Mouse (Mus musculus) erythroblast, embryonic 14.5 days (primary cell): ENCODE measurements around the gene Uaca.

Experiments used
- GATA1 ChIP-seq: IDR thresholded peaks from 2 replicates; pipeline ENCODE4 v1.6.1; 2012; ENCODE audit warnings: low read length, inconsistent platforms, mixed read lengths
- TAL1 ChIP-seq: IDR thresholded peaks from 3 replicates; pipeline ENCODE4 v1.6.1; 2012; ENCODE audit warnings: low read length, inconsistent platforms, mixed read lengths

DNA sequence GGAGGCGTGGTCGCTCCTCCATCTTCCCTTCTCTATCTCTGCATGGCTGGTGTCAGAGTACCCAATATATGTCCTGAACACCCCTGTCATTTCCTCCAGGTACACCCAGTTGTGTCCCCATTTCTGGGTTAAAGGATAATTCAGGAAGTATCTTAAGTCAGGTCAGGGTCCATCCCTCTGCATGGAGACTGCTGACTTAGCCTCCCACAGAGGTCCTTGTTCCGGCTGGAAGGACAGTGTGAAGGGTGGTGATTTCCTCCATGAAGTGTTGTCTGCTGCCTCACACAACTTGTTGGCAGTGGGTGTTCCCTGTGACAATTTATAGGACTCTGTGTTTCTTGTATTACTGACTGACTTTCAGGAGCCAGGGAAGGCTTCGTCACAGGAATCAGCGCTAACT is 23.2 kb downstream of the Uaca start:
- TF ChIP-seq TAL1 (no peak), GATA1 (no peak)
